Mouse (Mus musculus) myocyte (in vitro differentiated cells): ENCODE measurements at regions not wholly inside any gene's neighbourhood (a gene's known extent, or its start where the extent isn't known, plus 50 kb on each side); places are given as distances from the start of the nearest gene placed in this dataset.

Experiments used
- H3K27me3 ChIP-seq: one replicate; pipeline ENCODE4 v1.6.1; 2011; ENCODE audit not compliant: control insufficient read depth, insufficient read depth, insufficient read length
- H3K36me3 ChIP-seq: one replicate; pipeline ENCODE4 v1.6.1; 2011; ENCODE audit not compliant: control insufficient read depth, insufficient read depth
- H3K4me2 ChIP-seq: one replicate; pipeline ENCODE4 v1.6.1; 2011; ENCODE audit warnings: low read depth, control low read depth
- H3K4me3 ChIP-seq: one replicate; pipeline ENCODE4 v1.5.1; 2011; ENCODE audit warnings: mild to moderate bottlenecking, control low read depth, moderate library complexity
- H3K79me2 ChIP-seq: one replicate; pipeline ENCODE4 v1.6.1; 2011; ENCODE audit not compliant: control insufficient read depth, insufficient read depth
- H3ac ChIP-seq: one replicate; pipeline ENCODE4 v1.6.1; 2011; ENCODE audit not compliant: control insufficient read depth, insufficient read length
- CEBPB ChIP-seq: IDR thresholded peaks from 2 replicates; pipeline ENCODE4 v1.6.1; 2011; ENCODE audit warnings: mild to moderate bottlenecking, moderate library complexity; ENCODE audit not compliant: poor library complexity, insufficient read depth, severe bottlenecking
- E2F4 ChIP-seq: IDR thresholded peaks from one replicate; pipeline ENCODE4 v1.6.1; 2011; ENCODE audit warnings: mild to moderate bottlenecking, control low read depth, moderate library complexity; ENCODE audit not compliant: insufficient read depth
- MAX ChIP-seq: IDR thresholded peaks from one replicate; pipeline ENCODE4 v1.6.1; 2011; ENCODE audit warnings: low read depth, mild to moderate bottlenecking, control low read depth
- MYOD1 ChIP-seq, 3 experiments: IDR thresholded peaks; one replicate each; pipeline ENCODE4 v1.6.1; 2011; ENCODE audit warnings: control low read depth in 2 of 3, low read depth in 2 of 3, mild to moderate bottlenecking in 2 of 3, moderate library complexity in 1 of 3; ENCODE audit not compliant: insufficient read length in 2 of 3, control insufficient read depth in 1 of 3
- MYOG ChIP-seq, 3 experiments: IDR thresholded peaks; one replicate each; pipeline ENCODE4 v1.6.1; 2011; ENCODE audit warnings: control low read depth in 2 of 3, low read depth in 2 of 3, mild to moderate bottlenecking in 2 of 3; ENCODE audit not compliant: insufficient read length in 2 of 3, control insufficient read depth in 1 of 3, insufficient read depth in 1 of 3
- POLR2A ChIP-seq: IDR thresholded peaks from one replicate; pipeline ENCODE4 v1.6.1; 2011; ENCODE audit warnings: low read depth, mild to moderate bottlenecking, control low read depth, moderate library complexity; ENCODE audit not compliant: insufficient read length
- POLR2AphosphoS2 ChIP-seq: IDR thresholded peaks from one replicate; pipeline ENCODE4 v1.6.1; 2011; ENCODE audit warnings: low read depth, control low read depth; ENCODE audit not compliant: insufficient read length
- REST ChIP-seq: IDR thresholded peaks from one replicate; pipeline ENCODE4 v1.6.1; 2011; ENCODE audit warnings: mild to moderate bottlenecking, control low read depth, moderate library complexity; ENCODE audit not compliant: insufficient read depth, insufficient read length
- SRF ChIP-seq: IDR thresholded peaks from one replicate; pipeline ENCODE4 v1.6.1; 2011; ENCODE audit warnings: low read depth; ENCODE audit not compliant: control insufficient read depth, insufficient read length
- TCF12 ChIP-seq: IDR thresholded peaks from one replicate; pipeline ENCODE4 v1.6.1; 2011; ENCODE audit warnings: mild to moderate bottlenecking, control low read depth; ENCODE audit not compliant: poor library complexity, insufficient read depth, severe bottlenecking
- TCF3 ChIP-seq: IDR thresholded peaks from one replicate; pipeline ENCODE4 v1.6.1; 2011; ENCODE audit warnings: low read depth, control low read depth; ENCODE audit not compliant: insufficient read length
- USF1 ChIP-seq: IDR thresholded peaks from one replicate; pipeline ENCODE4 v1.6.1; 2011; ENCODE audit warnings: low read depth, mild to moderate bottlenecking, control low read depth, moderate library complexity

DNA sequence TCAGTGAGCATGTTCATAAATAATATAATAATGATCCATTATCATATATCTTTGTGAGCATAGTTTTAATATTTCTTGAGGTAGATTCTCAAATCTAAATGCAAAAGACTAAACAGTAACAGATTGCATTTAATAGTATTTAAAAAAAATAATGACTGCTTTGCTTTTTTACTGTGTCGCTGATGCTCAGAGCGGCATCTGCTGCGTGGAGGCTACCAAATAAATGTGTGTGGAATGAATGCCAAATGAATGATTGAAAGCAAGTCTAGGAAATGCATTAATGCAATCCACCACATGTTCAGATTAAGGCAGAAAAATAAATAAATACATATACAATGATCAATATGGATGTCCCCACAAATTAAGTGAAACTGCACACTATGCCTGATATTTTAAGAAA, 135.2 kb downstream of the Bard1 start:
- no peak overlapping the region for H3K4me2 ChIP-seq
- no peak for TF ChIP-seq MYOD1 (IDR thresholded peaks at IDR 0.05; ENCODE audit: control insufficient read depth in 1 of 3, insufficient read length in 2 of 3, low read depth in 2 of 3)
- TF ChIP-seq TCF3, result no peak
- no peak for TF ChIP-seq MYOG (IDR thresholded peaks at IDR 0.05; ENCODE audit: control insufficient read depth in 1 of 3, insufficient read depth in 1 of 3, insufficient read length in 2 of 3, low read depth in 2 of 3)
- no peak for TF ChIP-seq USF1
- no peak for TF ChIP-seq CEBPB
- TF ChIP-seq SRF, result no peak
- no peak for TF ChIP-seq POLR2A
- TF ChIP-seq REST, result no peak
- no peak for TF ChIP-seq E2F4
- no peak for TF ChIP-seq MAX
- no peak for TF ChIP-seq POLR2AphosphoS2
- no peak for TF ChIP-seq TCF12
- no peaks in the 10 kb centered on the region for H3K27me3 ChIP-seq
- no peak overlapping the region for H3K4me3 ChIP-seq
- H3K79me2 ChIP-seq, result no peaks in the 10 kb centered on the region
- no peaks in the 10 kb centered on the region for H3K36me3 ChIP-seq
- no peak overlapping the region for H3ac ChIP-seq

DNA sequence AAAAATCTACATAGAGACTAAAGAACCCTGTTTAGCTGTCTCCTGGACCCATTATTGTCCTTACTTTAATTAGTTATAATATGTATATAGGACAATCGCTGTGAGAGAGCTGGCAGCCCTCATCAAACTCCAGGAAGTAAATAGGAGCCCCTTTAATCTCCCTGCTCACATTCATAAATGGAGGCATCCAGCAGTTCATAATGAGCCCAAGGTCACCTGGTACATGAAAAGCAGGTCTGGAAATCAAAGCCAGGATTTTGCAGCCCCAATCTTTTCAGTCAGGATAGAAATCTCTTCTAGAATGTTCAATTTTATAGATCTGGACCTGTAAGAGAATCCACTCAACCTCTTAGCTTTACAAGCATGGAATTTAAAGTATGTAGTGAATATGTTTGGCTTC, 138.9 kb downstream of the Bard1 start:
- TF ChIP-seq SRF (no peak), USF1 (no peak), TCF3 (no peak), MAX (no peak), MYOD1 (IDR thresholded peaks at IDR 0.05; ENCODE audit: control insufficient read depth in 1 of 3, insufficient read length in 2 of 3, low read depth in 2 of 3) (no peak), POLR2A (no peak), E2F4 (no peak), MYOG (IDR thresholded peaks at IDR 0.05; ENCODE audit: control insufficient read depth in 1 of 3, insufficient read depth in 1 of 3, insufficient read length in 2 of 3, low read depth in 2 of 3) (no peak), POLR2AphosphoS2 (no peak), CEBPB (no peak)
- no peak overlapping the region for H3ac ChIP-seq
- no peak overlapping the region for H3K4me2 ChIP-seq
- no peak overlapping the region for H3K4me3 ChIP-seq
- no peaks in the 10 kb centered on the region for H3K79me2 ChIP-seq
- no peaks in the 10 kb centered on the region for H3K27me3 ChIP-seq
- no peaks in the 10 kb centered on the region for H3K36me3 ChIP-seq

DNA sequence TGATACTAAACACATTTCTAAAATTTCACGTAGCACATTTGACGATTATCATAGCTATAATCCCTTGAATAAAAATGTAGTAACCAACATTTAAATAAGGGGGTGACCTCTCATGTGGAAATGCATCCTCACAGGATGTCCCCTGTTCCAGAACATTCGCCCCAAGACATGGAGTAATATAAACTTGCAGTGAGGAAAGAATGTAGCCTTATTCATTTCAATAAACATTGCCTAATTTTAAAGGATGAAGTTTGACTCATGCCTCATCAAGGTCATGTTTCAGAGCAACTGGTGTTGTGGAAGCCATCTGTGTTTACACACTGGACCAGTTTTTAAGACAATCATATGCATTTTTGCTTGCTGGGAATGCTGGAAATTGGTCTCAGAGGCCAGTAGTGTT, 156.4 kb downstream of the Bard1 start:
- Histone ChIP-seq H3K4me3 (no peak overlapping the region), H3K4me2 (no peak overlapping the region), H3ac (no peak overlapping the region), H3K79me2 (no peaks in the 10 kb centered on the region), H3K36me3 (no peaks in the 10 kb centered on the region), H3K27me3 (no peaks in the 10 kb centered on the region)
- TF ChIP-seq CEBPB (0 out of 2 replicates have a peak, but pooled peaks have one; percentile 36), TCF12 (no peak)
